Mouse (Mus musculus): ENCODE measurements at regions not wholly inside any gene's neighbourhood (a gene's known extent, or its start where the extent isn't known, plus 50 kb on each side); places are given as distances from the start of the nearest gene placed in this dataset.

DNA sequence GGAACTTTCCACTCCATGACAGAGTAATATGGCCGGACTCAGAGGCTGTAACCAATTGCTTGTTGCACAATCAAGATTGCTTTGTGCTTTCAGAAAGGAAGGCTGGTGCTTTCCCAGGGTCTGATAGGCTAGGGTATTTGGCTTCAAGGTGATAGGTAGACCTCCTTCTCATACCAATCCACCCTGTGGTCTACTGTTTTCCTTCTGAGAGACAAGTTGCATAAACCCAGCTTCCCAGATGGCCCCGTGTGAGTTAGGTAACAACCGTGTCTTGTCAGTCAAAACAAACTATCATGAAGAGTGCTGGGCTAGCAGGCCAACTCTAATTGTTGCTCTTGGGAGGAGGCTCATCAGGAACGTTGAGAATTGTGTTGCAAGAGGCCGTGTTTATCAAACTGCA lies 337.2 kb downstream of the Gadd45g start:
- no peak for TF ChIP-seq CTCF (IDR thresholded peaks at IDR 0.05; ENCODE audit: low read depth, low read length)
- no peak for TF ChIP-seq POLR2A (IDR thresholded peaks at IDR 0.05; ENCODE audit: extremely low read depth, insufficient read depth, low read length)

Measured in liver, adult 2 months (tissue).